Mouse (Mus musculus) liver, adult 2 months (tissue): ENCODE results near the gene Olfr411. TPM values are rescaled to one million over a fixed set of nuclear protein-coding genes. Genes with fewer than 3 reads are reported as not detected.

ENCODE experiments used
- DNase-seq: peaks from one replicate; pipeline ENCODE4 v3.0.0-alpha.2; 2011; ENCODE audit warnings: low read depth, low spot score; ENCODE audit errors: extremely low read depth
- H3K27ac ChIP-seq: fragments of 200-500 bp; replicated peaks from 2 replicates; pipeline ENCODE4 v1.5.1; 2012; ENCODE audit warnings: low read depth, mild to moderate bottlenecking, control low read depth, inconsistent platforms, low read length; ENCODE audit not compliant: insufficient read depth
- H3K27me3 ChIP-seq: fragments of 200-500 bp; 2 replicates; pipeline ENCODE4 v1.6.1; 2012; ENCODE audit warnings: mild to moderate bottlenecking, moderate library complexity, low read length, inconsistent platforms; ENCODE audit not compliant: control insufficient read depth, insufficient read depth
- H3K36me3 ChIP-seq: fragments of 200-500 bp; 2 replicates; pipeline ENCODE4 v1.6.1; 2012; ENCODE audit warnings: low read length, inconsistent platforms; ENCODE audit not compliant: control insufficient read depth, insufficient read depth
- H3K4me1 ChIP-seq: fragments of 200-500 bp; 2 replicates; pipeline ENCODE4 v1.6.1; 2011; ENCODE audit warnings: low read length; ENCODE audit not compliant: control insufficient read depth, insufficient read depth
- H3K4me3 ChIP-seq: fragments of 200-500 bp; 2 replicates; pipeline ENCODE4 v1.5.1; 2011; ENCODE audit warnings: low read depth, mild to moderate bottlenecking, control low read depth, low read length, moderate library complexity; ENCODE audit not compliant: insufficient read depth
- H3K79me2 ChIP-seq: fragments of 200-500 bp; 2 replicates; pipeline ENCODE4 v1.6.1; 2012; ENCODE audit warnings: inconsistent platforms, mild to moderate bottlenecking, low read length, moderate library complexity; ENCODE audit not compliant: control insufficient read depth, insufficient read depth
- H3K9ac ChIP-seq: fragments of 200-500 bp; 2 replicates; pipeline ENCODE4 v1.6.1; 2012; ENCODE audit warnings: low read depth, mild to moderate bottlenecking, control low read depth, inconsistent platforms, low read length
- CTCF ChIP-seq: fragments of 200-500 bp; IDR thresholded peaks from 2 replicates; pipeline ENCODE4 v1.5.1; 2011; ENCODE audit warnings: low read depth, low read length, control low read depth
- POLR2A ChIP-seq: fragments of 200-500 bp; IDR thresholded peaks from 2 replicates; pipeline ENCODE4 v1.6.1; 2011; ENCODE audit warnings: low read length, control low read depth; ENCODE audit not compliant: insufficient read depth; ENCODE audit errors: extremely low read depth
- WGBS: fragments of 180-500 bp; shearing (Covaris S2); methylation state at CpG from one replicate; pipeline ENCODE4 v1.1.7; 2018; 5-methylcytosine and 5-hydroxymethylcytosine counted together
- polyA plus RNA-seq: library from polyadenylated mRNA; depleted of rRNA; stranded (reverse); fragments of >200 nt; gene quantifications from 2 replicates; pipeline ENCODE4 v1.2.3, GENCODE M21; 2012; rRNA removed
- total RNA-seq: library from RNA; depleted of rRNA; stranded (reverse); fragments of >200 nt; gene quantifications from 2 replicates; pipeline ENCODE4 v1.2.3, GENCODE M21; 2014; rRNA removed

Gene Olfr411
- total RNA-seq (not detected in 2 replicates), polyA plus RNA-seq (not detected in 2 replicates)

DNA sequence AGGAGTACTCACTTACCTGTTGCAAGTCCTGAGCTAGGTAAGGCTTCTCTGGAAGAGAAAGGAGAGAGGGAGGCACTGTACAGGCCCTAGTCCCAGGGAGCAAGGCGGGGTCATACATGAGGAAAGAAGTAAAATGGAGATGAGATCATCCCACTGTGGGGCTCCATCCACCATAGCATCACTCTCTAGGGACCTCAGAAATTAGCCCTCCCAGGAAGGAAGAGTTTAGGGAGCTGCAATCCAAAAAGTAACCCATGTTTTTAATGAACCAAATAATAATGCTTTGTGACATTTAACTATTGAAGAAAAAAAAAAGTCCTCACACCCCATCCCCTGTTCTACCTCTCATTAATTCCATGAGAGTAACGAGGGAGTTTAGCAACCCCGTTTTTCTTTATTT, at the start of gene Olfr411:
Gene Olfr411 (minus strand): TSS at position 101 of the 400 bp plus-strand sequence.
- no peak within 1 kb of the TSS for H3K9ac ChIP-seq
- TF ChIP-seq CTCF (no peak), POLR2A (no peak)
- H3K4me3 ChIP-seq: no peak within 1 kb of the TSS
- WGBS: 86% methylated on average over 3 of the region's 3 CpGs
- no peak within 1 kb of the TSS for H3K27ac ChIP-seq
- H3K27me3 ChIP-seq: no peaks in the 10 kb centered on the region
- H3K79me2 ChIP-seq: no peaks in the 10 kb centered on the region
- no peaks in the 10 kb centered on the region for H3K4me1 ChIP-seq
- H3K36me3 ChIP-seq: no peaks in the 10 kb centered on the region
- DNase-seq: no peak

DNA sequence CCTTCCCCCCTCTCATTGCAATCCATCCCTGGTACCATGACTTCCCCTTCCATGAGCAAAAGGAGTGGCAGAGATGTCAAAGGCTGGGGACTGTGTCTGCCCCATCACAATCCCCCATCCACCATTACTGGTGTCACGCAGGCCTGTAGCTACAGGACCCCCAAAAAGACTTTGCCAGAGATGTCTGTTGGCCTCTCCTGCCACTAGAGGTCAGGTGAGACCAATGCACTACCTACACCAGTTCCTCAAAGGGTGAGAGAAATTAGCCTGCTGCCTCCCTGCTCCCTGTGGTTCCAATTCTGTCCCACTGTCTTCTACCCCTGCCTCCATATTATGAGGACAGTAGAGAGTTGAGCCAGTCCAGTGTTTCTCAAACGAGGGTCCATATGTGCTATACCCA, 49.7 kb upstream of the Olfr411 start:
- DNase-seq: no peak
- TF ChIP-seq POLR2A (no peak), CTCF (no peak)
- Histone ChIP-seq H3K79me2 (no peaks in the 10 kb centered on the region), H3K27me3 (no peaks in the 10 kb centered on the region), H3K27ac (no peak overlapping the region), H3K4me3 (no peak overlapping the region), H3K4me1 (no peaks in the 10 kb centered on the region), H3K36me3 (no peaks in the 10 kb centered on the region), H3K9ac (no peak overlapping the region)
- WGBS: 54% methylated on average over 2 of the region's 2 CpGs

DNA sequence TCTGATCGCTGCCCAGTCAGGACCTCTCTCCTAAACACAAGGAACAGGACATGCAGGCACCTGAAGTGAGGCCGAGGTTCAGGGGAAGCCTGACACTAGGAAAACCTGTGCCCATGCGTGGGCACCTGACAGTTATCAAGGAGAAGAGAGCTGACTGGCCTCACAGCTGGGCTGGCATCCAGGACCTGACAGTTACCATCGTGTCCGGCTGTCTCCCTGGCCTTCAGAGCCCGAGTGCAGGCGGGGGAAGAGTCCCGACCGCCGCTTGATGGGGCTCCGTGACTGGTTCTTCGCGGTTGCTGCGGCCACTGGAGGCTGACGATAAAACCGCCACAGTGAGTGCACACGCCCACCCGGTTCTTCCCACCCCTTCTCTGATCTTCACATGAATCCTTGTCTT, 43.1 kb upstream of the Olfr411 start:
- no peak overlapping the region for H3K27ac ChIP-seq

DNA sequence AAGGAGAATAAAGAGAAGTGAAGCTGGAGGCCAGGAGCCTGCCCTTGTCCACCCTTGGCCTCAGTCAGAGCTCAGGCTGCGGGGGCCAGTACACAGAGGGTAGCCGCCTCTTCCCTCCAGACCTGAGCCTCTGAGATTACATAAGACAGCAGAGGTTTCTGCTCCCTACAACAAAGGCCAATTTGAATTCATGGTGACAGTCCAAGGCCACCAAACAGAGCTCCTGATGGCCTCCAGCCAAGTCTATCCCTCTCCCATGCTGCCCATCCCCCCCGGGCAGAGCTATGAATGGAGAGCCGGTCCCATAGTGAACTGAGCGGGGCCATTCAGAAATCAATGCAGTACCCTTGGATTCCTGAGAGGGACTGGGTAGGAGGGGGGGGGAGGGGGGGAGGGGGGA, 41.0 kb upstream of the Olfr411 start:
- Histone ChIP-seq H3K27ac (no peak overlapping the region), H3K79me2 (no peaks in the 10 kb centered on the region), H3K27me3 (no peaks in the 10 kb centered on the region), H3K4me3 (no peak overlapping the region), H3K36me3 (no peaks in the 10 kb centered on the region), H3K9ac (no peak overlapping the region), H3K4me1 (no peaks in the 10 kb centered on the region)
- WGBS: 46% methylated on average over 5 of the region's 5 CpGs
- no peak for TF ChIP-seq POLR2A
- no peak for TF ChIP-seq CTCF
- DNase-seq: no peak

More for the DNA sequence above, 43.1 kb upstream of the Olfr411 start:
- TF ChIP-seq CTCF (no peak), POLR2A (no peak)
- DNase-seq: no peak
- H3K4me1 ChIP-seq: no peaks in the 10 kb centered on the region
- no peaks in the 10 kb centered on the region for H3K79me2 ChIP-seq
- WGBS: 84% methylated on average over 18 of the region's 18 CpGs
- H3K27me3 ChIP-seq: no peaks in the 10 kb centered on the region
- no peaks in the 10 kb centered on the region for H3K36me3 ChIP-seq
- H3K4me3 ChIP-seq: no peak overlapping the region
- H3K9ac ChIP-seq: no peak overlapping the region

DNA sequence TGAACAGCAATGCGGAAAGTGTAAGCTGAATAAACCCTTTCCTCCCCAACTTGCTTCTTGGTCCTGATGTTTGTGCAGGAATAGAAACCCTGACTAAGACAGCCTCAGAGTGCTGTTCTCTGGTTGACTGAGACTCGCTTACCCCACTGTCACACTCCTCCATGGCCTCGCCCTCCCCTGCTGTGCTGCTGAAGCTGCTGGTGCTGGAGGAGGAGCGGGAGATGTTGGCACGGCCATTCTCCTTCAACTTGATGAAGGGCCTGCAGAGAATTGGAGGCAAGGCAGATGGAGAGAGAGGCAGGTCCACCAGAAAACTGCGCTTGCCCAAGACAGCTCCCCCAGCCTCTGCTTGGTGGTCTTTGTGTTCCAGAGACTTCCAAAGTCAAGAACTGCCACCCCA, 40.5 kb upstream of the Olfr411 start:
- DNase-seq: no peak
- TF ChIP-seq POLR2A (no peak), CTCF (no peak)
- H3K79me2 ChIP-seq: no peaks in the 10 kb centered on the region
- no peak overlapping the region for H3K27ac ChIP-seq
- H3K4me3 ChIP-seq: no peak overlapping the region
- no peaks in the 10 kb centered on the region for H3K27me3 ChIP-seq
- 88% methylated on average over 6 of the region's 6 CpGs for WGBS
- no peaks in the 10 kb centered on the region for H3K36me3 ChIP-seq
- H3K4me1 ChIP-seq: no peaks in the 10 kb centered on the region
- no peak overlapping the region for H3K9ac ChIP-seq

DNA sequence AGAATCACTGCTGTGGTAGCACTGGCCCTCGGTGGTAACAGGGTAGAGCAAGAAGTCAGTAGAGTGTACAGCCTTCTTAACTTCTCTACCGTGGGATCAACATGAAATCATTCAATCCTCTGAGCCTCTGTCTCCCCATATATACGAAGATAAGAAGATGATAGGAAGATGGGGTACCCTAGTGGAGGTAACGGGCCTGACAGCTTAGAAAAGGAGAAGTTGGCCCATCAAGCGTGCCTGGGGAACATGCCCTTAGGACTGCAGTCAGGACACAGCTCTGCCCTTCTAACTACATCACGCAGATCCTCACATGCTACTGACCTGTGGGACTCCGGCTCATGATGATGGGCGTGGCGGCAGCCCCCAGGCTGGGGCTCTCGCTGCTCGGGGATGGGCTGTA, 39.4 kb upstream of the Olfr411 start:
- Histone ChIP-seq H3K79me2 (no peaks in the 10 kb centered on the region), H3K27me3 (no peaks in the 10 kb centered on the region), H3K27ac (no peak overlapping the region), H3K4me3 (no peak overlapping the region), H3K4me1 (no peaks in the 10 kb centered on the region), H3K36me3 (no peaks in the 10 kb centered on the region), H3K9ac (no peak overlapping the region)
- WGBS: 90% methylated on average over 11 of the region's 11 CpGs
- DNase-seq: no peak
- no peak for TF ChIP-seq POLR2A
- no peak for TF ChIP-seq CTCF
